Mouse (Mus musculus) kidney, embryonic 16.5 days (tissue): ENCODE data around the gene Tab2. TPM values are rescaled to one million over a fixed set of nuclear protein-coding genes. Genes with fewer than 3 reads are reported as not detected.

Source experiments
- ATAC-seq: fragments of 200-750 bp; cut with Nextera tagmentation; 2 replicates; pipeline ENCODE4 v1.8.0; 2017; ENCODE audit warnings: moderate TSS enrichment; ENCODE audit not compliant: low FRiP score, low TSS enrichment
- H3K27ac ChIP-seq: fragments of 300-500 bp; sonication (generic); 2 replicates; pipeline ENCODE4 v1.5.1; 2014; ENCODE audit warnings: low read length
- H3K27me3 ChIP-seq: fragments of 300-500 bp; sonication (generic); 2 replicates; pipeline ENCODE4 v1.6.1; 2014; ENCODE audit warnings: low read length, control low read depth, mixed read lengths; ENCODE audit not compliant: insufficient read depth
- H3K36me3 ChIP-seq: fragments of 300-500 bp; sonication (generic); 2 replicates; pipeline ENCODE4 v1.6.1; 2014; ENCODE audit warnings: low read length, control low read depth, mixed read lengths; ENCODE audit not compliant: insufficient read depth
- H3K4me1 ChIP-seq: fragments of 300-500 bp; sonication (generic); 2 replicates; pipeline ENCODE4 v1.6.1; 2014; ENCODE audit warnings: low read length, control low read depth, mixed read lengths; ENCODE audit not compliant: insufficient read depth
- H3K4me2 ChIP-seq: fragments of 300-500 bp; sonication (generic); replicated peaks from 2 replicates; pipeline ENCODE4 v1.6.1; 2014; ENCODE audit warnings: low read depth, low read length
- H3K4me3 ChIP-seq: fragments of 300-500 bp; sonication (generic); 2 replicates; pipeline ENCODE4 v1.5.1; 2014; ENCODE audit warnings: mild to moderate bottlenecking, low read length
- H3K9ac ChIP-seq: fragments of 300-500 bp; sonication (generic); replicated peaks from 2 replicates; pipeline ENCODE4 v1.6.1; 2014; ENCODE audit warnings: low read length
- H3K9me3 ChIP-seq: fragments of 300-500 bp; sonication (generic); 2 replicates; pipeline ENCODE4 v1.6.1; 2016; ENCODE audit warnings: low read length, control low read depth
- WGBS: fragments of 180-500 bp; shearing (Covaris S2); extraction: QIAGEN DNeasy Blood & Tissue Kit; methylation state at CpG from one replicate; pipeline ENCODE4 v1.1.7; 2014; 5-methylcytosine and 5-hydroxymethylcytosine counted together
- polyA plus RNA-seq: library from polyadenylated mRNA; unstranded; fragments of >200 nt; fragmentation: Nextera tagmentation; extraction: Ambion mirVana; gene quantifications from 2 replicates; pipeline ENCODE4 v1.2.1, GENCODE M21; 2015

Gene Tab2
- polyA plus RNA-seq, 1 experiment from 2014 or later: 17.7 TPM

GRCm38 (mm10) chr10:7954989-7955633, 919 bp downstream of the Tab2 start:
- ATAC-seq: peak; percentile 11
- peaks cover 3% of the 10 kb centered on the region; the same call in 1 of the 2 replicates for H3K36me3 ChIP-seq
- peak overlapping the region; percentile 97 for H3K27ac ChIP-seq
- no peaks in the 10 kb centered on the region for H3K9me3 ChIP-seq
- H3K4me2 ChIP-seq: peak overlapping the region; percentile 78
- H3K4me3 ChIP-seq: peak overlapping the region; percentile 96
- no peaks in the 10 kb centered on the region for H3K27me3 ChIP-seq
- H3K4me1 ChIP-seq: peaks cover 21% of the 10 kb centered on the region
- H3K9ac ChIP-seq: peak overlapping the region; percentile 100
- WGBS: under 1% methylated on average over 24 of the region's 31 CpGs

- H3K27ac ChIP-seq: peak overlapping the region; percentile 97
- H3K36me3 ChIP-seq: peaks cover 3% of the 10 kb centered on the region; the same call in 1 of the 2 replicates
- H3K4me3 ChIP-seq: peak overlapping the region; percentile 96
- H3K9ac ChIP-seq: peak overlapping the region; percentile 100
- no peak for ATAC-seq
- WGBS: 2% methylated on average over 5 of the region's 5 CpGs
- H3K4me2 ChIP-seq: peak overlapping the region; percentile 78
- peaks cover 21% of the 10 kb centered on the region for H3K4me1 ChIP-seq
- H3K27me3 ChIP-seq: no peaks in the 10 kb centered on the region
- H3K9me3 ChIP-seq: no peaks in the 10 kb centered on the region
These were observed 1.4 kb downstream of the Tab2 start for GRCm38 (mm10) chr10:7954627-7954988.

GRCm38 (mm10) chr10:7943006-7943405, 13.0 kb downstream of the Tab2 start:
- H3K36me3 ChIP-seq: peaks cover 9% of the 10 kb centered on the region; the same call in 1 of the 2 replicates
- H3K27ac ChIP-seq: no peak overlapping the region
- peaks cover 3% of the 10 kb centered on the region; the same call in 1 of the 2 replicates for H3K9me3 ChIP-seq
- WGBS: 23% methylated on average over 3 of the region's 3 CpGs
- H3K4me1 ChIP-seq: peaks cover 9% of the 10 kb centered on the region; the same call in 1 of the 2 replicates
- H3K4me2 ChIP-seq: no peak overlapping the region
- no peak overlapping the region for H3K4me3 ChIP-seq
- H3K27me3 ChIP-seq: no peaks in the 10 kb centered on the region
- no peak for ATAC-seq
- H3K9ac ChIP-seq: no peak overlapping the region

GRCm38 (mm10) chr10:7936556-7937192, 19.4 kb downstream of the Tab2 start:
- no peak overlapping the region for H3K9ac ChIP-seq
- no peaks in the 10 kb centered on the region for H3K9me3 ChIP-seq
- H3K27ac ChIP-seq: no peak overlapping the region
- no peak overlapping the region for H3K4me3 ChIP-seq
- WGBS: 76% methylated on average over 6 of the region's 6 CpGs
- no peak overlapping the region for H3K4me2 ChIP-seq
- no peaks in the 10 kb centered on the region for H3K27me3 ChIP-seq
- H3K4me1 ChIP-seq: peaks cover 2% of the 10 kb centered on the region; the same call in 1 of the 2 replicates
- ATAC-seq: no peak
- no peaks in the 10 kb centered on the region for H3K36me3 ChIP-seq

- 80% methylated on average over 2 of the region's 2 CpGs for WGBS
- ATAC-seq: no peak
- Histone ChIP-seq H3K4me3 (no peak overlapping the region), H3K4me1 (peaks cover 5% of the 10 kb centered on the region; the same call in 1 of the 2 replicates), H3K36me3 (no peaks in the 10 kb centered on the region), H3K27me3 (no peaks in the 10 kb centered on the region), H3K9me3 (no peaks in the 10 kb centered on the region), H3K27ac (no peak overlapping the region), H3K9ac (no peak overlapping the region), H3K4me2 (no peak overlapping the region)
These were observed 23.1 kb downstream of the Tab2 start for GRCm38 (mm10) chr10:7932958-7933357.

GRCm38 (mm10) chr10:7928996-7929395, 27.0 kb downstream of the Tab2 start:
- Histone ChIP-seq H3K4me2 (no peak overlapping the region), H3K36me3 (no peaks in the 10 kb centered on the region), H3K9me3 (no peaks in the 10 kb centered on the region), H3K4me1 (peaks cover 2% of the 10 kb centered on the region; the same call in 1 of the 2 replicates), H3K4me3 (no peak overlapping the region), H3K27ac (no peak overlapping the region), H3K9ac (no peak overlapping the region), H3K27me3 (no peaks in the 10 kb centered on the region)
- WGBS: 80% methylated on average over 9 of the region's 9 CpGs
- ATAC-seq: no peak

GRCm38 (mm10) chr10:7925481-7925880, 30.5 kb downstream of the Tab2 start:
- ATAC-seq: no peak
- WGBS: 77% methylated on average over 11 of the region's 11 CpGs

GRCm38 (mm10) chr10:7923433-7923832, 32.6 kb downstream of the Tab2 start:
- ATAC-seq: no peak
- Histone ChIP-seq H3K4me3 (no peak overlapping the region), H3K4me2 (no peak overlapping the region), H3K36me3 (peaks cover 37% of the 10 kb centered on the region), H3K27me3 (no peaks in the 10 kb centered on the region), H3K4me1 (no peaks in the 10 kb centered on the region), H3K9ac (no peak overlapping the region), H3K9me3 (no peaks in the 10 kb centered on the region), H3K27ac (no peak overlapping the region)
- WGBS: 91% methylated on average over 1 of the region's 1 CpGs

More at GRCm38 (mm10) chr10:7925481-7925880, 30.5 kb downstream of the Tab2 start:
- H3K27me3 ChIP-seq: no peaks in the 10 kb centered on the region
- no peak overlapping the region for H3K9ac ChIP-seq
- H3K27ac ChIP-seq: no peak overlapping the region
- H3K4me2 ChIP-seq: no peak overlapping the region
- H3K4me3 ChIP-seq: no peak overlapping the region
- no peaks in the 10 kb centered on the region for H3K9me3 ChIP-seq
- H3K36me3 ChIP-seq: peaks cover 17% of the 10 kb centered on the region
- 0 out of 2 replicates have a peak, but pooled peaks cover 2% of the 10 kb centered on the region for H3K4me1 ChIP-seq

GRCm38 (mm10) chr10:7911268-7911667, 44.8 kb downstream of the Tab2 start:
- H3K9ac ChIP-seq: no peak overlapping the region
- H3K4me2 ChIP-seq: no peak overlapping the region
- no peak overlapping the region for H3K4me3 ChIP-seq
- no peak overlapping the region for H3K27ac ChIP-seq
- no peaks in the 10 kb centered on the region for H3K9me3 ChIP-seq
- ATAC-seq: no peak
- no peaks in the 10 kb centered on the region for H3K27me3 ChIP-seq
- WGBS: 68% methylated on average over 10 of the region's 10 CpGs
- peaks cover 37% of the 10 kb centered on the region for H3K36me3 ChIP-seq
- H3K4me1 ChIP-seq: no peaks in the 10 kb centered on the region

- 82% methylated on average over 12 of the region's 12 CpGs for WGBS
- H3K36me3 ChIP-seq: peaks cover 63% of the 10 kb centered on the region
- H3K27ac ChIP-seq: no peak overlapping the region
- no peak for ATAC-seq
- no peaks in the 10 kb centered on the region for H3K4me1 ChIP-seq
- H3K9me3 ChIP-seq: no peaks in the 10 kb centered on the region
- H3K4me2 ChIP-seq: no peak overlapping the region
- no peak overlapping the region for H3K4me3 ChIP-seq
- no peaks in the 10 kb centered on the region for H3K27me3 ChIP-seq
- no peak overlapping the region for H3K9ac ChIP-seq
These were observed 48.9 kb downstream of the Tab2 start for GRCm38 (mm10) chr10:7907151-7907550.
